Mouse (Mus musculus) stomach, postnatal 0 days (tissue): ENCODE data around the gene Dhdh.

Experiments
- CTCF ChIP-seq: IDR thresholded peaks from 2 replicates; pipeline ENCODE4 v1.5.1; 2016; ENCODE audit warnings: antibody characterized with exemption, low read depth, mild to moderate bottlenecking, moderate library complexity
- EP300 ChIP-seq: optimal IDR thresholded peaks from 2 replicates; pipeline ENCODE3; 2016; ENCODE audit warnings: antibody characterized with exemption

DNA sequence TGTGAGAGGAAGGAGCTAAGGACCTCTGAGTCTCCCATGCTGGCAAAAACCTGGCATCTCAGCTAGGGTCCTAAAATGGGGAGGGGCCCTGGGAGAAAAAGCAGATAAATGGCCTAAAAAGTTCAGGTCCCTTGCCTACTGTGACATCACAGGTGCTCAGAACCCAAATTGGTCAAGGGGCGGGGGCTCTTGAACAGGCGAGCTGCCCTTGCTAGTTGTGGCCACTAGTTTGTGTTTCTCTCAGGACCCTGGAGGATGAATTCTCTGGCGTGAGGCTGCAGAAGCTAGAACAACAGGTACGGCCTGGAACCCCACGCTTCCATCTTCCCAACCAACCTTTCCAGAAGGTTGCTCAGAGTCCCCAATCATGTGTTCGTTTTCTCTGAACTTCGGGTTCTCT, 25.8 kb upstream of the Dhdh start:
- TF ChIP-seq CTCF (no peak), EP300 (no peak)
